Mouse (Mus musculus): ENCODE data around the gene Mtfr1l. TPM values are rescaled to one million over a fixed set of nuclear protein-coding genes. Genes with fewer than 3 reads are reported as not detected.

The Mtfr1l gene
- polyA plus RNA-seq (2015; fragmentation: Nextera tagmentation; extraction: Ambion mirVana) = 56.9 and 60.3 TPM in 2 replicates

GRCm38 (mm10) chr4:134534932-134535786, at the start of gene Mtfr1l:
Mtfr1l (minus strand) TSS chr4:134535387.
- Histone ChIP-seq H3K4me2 (ENCODE audit: low read depth, low read length) (peak within 1 kb of the TSS; percentile 100), H3K9me3 (ENCODE audit: low read length) (no peaks in the 10 kb centered on the region), H3K27ac (ENCODE audit: low read depth) (peak within 1 kb of the TSS; percentile 93), H3K27me3 (ENCODE audit: insufficient read depth, low read length) (no peaks in the 10 kb centered on the region), H3K4me1 (ENCODE audit: insufficient read depth) (peaks cover 28% of the 10 kb centered on the region), H3K36me3 (replicated peaks; ENCODE audit: insufficient read depth, low read length) (peaks cover 20% of the 10 kb centered on the region), H3K9ac (replicated peaks) (peak within 1 kb of the TSS; percentile 92), H3K4me3 (ENCODE audit: low read depth, low read length) (peak within 1 kb of the TSS; percentile 93)
- no peak for TF ChIP-seq CTCF (IDR thresholded peaks at IDR 0.05; ENCODE audit: low read depth)
- TF ChIP-seq EP300 (IDR thresholded peaks at IDR 0.05; ENCODE audit: low read depth) = no peak
- WGBS (ENCODE audit: insufficient replicate concordance) = under 1% methylated on average over 69 of the region's 71 CpGs
- DNase-seq = peak; percentile 99
- peak; percentile 96 for ATAC-seq

- no peak for TF ChIP-seq EP300 (IDR thresholded peaks at IDR 0.05; ENCODE audit: low read depth)
- peak; percentile 75 for TF ChIP-seq CTCF (IDR thresholded peaks at IDR 0.05; ENCODE audit: low read depth)
- 51% methylated on average over 3 of the region's 3 CpGs for whole genome bisulfite sequencing (ENCODE audit: insufficient replicate concordance)
- Histone ChIP-seq H3K4me1 (ENCODE audit: insufficient read depth) (peaks cover 23% of the 10 kb centered on the region), H3K9ac (replicated peaks) (no peak overlapping the region), H3K4me2 (ENCODE audit: low read depth, low read length) (no peak overlapping the region), H3K27ac (ENCODE audit: low read depth) (no peak overlapping the region), H3K36me3 (replicated peaks; ENCODE audit: insufficient read depth, low read length) (no peaks in the 10 kb centered on the region), H3K27me3 (ENCODE audit: insufficient read depth, low read length) (no peaks in the 10 kb centered on the region), H3K9me3 (ENCODE audit: low read length) (no peaks in the 10 kb centered on the region), H3K4me3 (ENCODE audit: low read depth, low read length) (no peak overlapping the region)
- ATAC-seq = no peak
- peak; percentile 68 for DNase-seq
Observed at GRCm38 (mm10) chr4:134583513-134583912, 48.3 kb upstream of the Mtfr1l start.

GRCm38 (mm10) chr4:134581365-134581764, 46.2 kb upstream of the Mtfr1l start:
- DNase-seq (no peak), ATAC-seq (no peak)
- WGBS (ENCODE audit: insufficient replicate concordance) = 63% methylated on average over 8 of the region's 8 CpGs
- Histone ChIP-seq H3K27me3 (ENCODE audit: insufficient read depth, low read length) (no peaks in the 10 kb centered on the region), H3K4me2 (ENCODE audit: low read depth, low read length) (no peak overlapping the region), H3K4me1 (ENCODE audit: insufficient read depth) (peaks cover 10% of the 10 kb centered on the region), H3K36me3 (replicated peaks; ENCODE audit: insufficient read depth, low read length) (no peaks in the 10 kb centered on the region), H3K4me3 (ENCODE audit: low read depth, low read length) (no peak overlapping the region), H3K9me3 (ENCODE audit: low read length) (no peaks in the 10 kb centered on the region), H3K27ac (ENCODE audit: low read depth) (no peak overlapping the region), H3K9ac (replicated peaks) (no peak overlapping the region)
- TF ChIP-seq EP300 (IDR thresholded peaks at IDR 0.05; ENCODE audit: low read depth) (no peak), CTCF (IDR thresholded peaks at IDR 0.05; ENCODE audit: low read depth) (no peak)

GRCm38 (mm10) chr4:134580351-134581148, 45.4 kb upstream of the Mtfr1l start:
- Histone ChIP-seq H3K9me3 (ENCODE audit: low read length) (no peaks in the 10 kb centered on the region), H3K9ac (replicated peaks) (no peak overlapping the region), H3K27me3 (ENCODE audit: insufficient read depth, low read length) (no peaks in the 10 kb centered on the region), H3K4me2 (ENCODE audit: low read depth, low read length) (no peak overlapping the region), H3K4me1 (ENCODE audit: insufficient read depth) (peaks cover 10% of the 10 kb centered on the region), H3K4me3 (ENCODE audit: low read depth, low read length) (no peak overlapping the region), H3K36me3 (replicated peaks; ENCODE audit: insufficient read depth, low read length) (no peaks in the 10 kb centered on the region), H3K27ac (ENCODE audit: low read depth) (no peak overlapping the region)
- no peak for ATAC-seq
- no peak for DNase-seq
- TF ChIP-seq EP300 (IDR thresholded peaks at IDR 0.05; ENCODE audit: low read depth) = no peak
- no peak for TF ChIP-seq CTCF (IDR thresholded peaks at IDR 0.05; ENCODE audit: low read depth)
- WGBS (ENCODE audit: insufficient replicate concordance) = 83% methylated on average over 15 of the region's 15 CpGs

- Histone ChIP-seq H3K4me1 (ENCODE audit: insufficient read depth) (peaks cover 10% of the 10 kb centered on the region), H3K36me3 (replicated peaks; ENCODE audit: insufficient read depth, low read length) (no peaks in the 10 kb centered on the region), H3K9me3 (ENCODE audit: low read length) (no peaks in the 10 kb centered on the region), H3K4me3 (ENCODE audit: low read depth, low read length) (no peak overlapping the region), H3K27me3 (ENCODE audit: insufficient read depth, low read length) (no peaks in the 10 kb centered on the region), H3K4me2 (ENCODE audit: low read depth, low read length) (no peak overlapping the region), H3K27ac (ENCODE audit: low read depth) (no peak overlapping the region), H3K9ac (replicated peaks) (no peak overlapping the region)
- ATAC-seq = no peak
- DNase-seq = no peak
- 44% methylated on average over 5 of the region's 5 CpGs for WGBS (ENCODE audit: insufficient replicate concordance)
- TF ChIP-seq EP300 (IDR thresholded peaks at IDR 0.05; ENCODE audit: low read depth) (no peak), CTCF (IDR thresholded peaks at IDR 0.05; ENCODE audit: low read depth) (no peak)
Observed at GRCm38 (mm10) chr4:134579620-134580019, 44.4 kb upstream of the Mtfr1l start.

- Histone ChIP-seq H3K9ac (replicated peaks) (no peak overlapping the region), H3K4me1 (ENCODE audit: insufficient read depth) (peaks cover 10% of the 10 kb centered on the region), H3K4me3 (ENCODE audit: low read depth, low read length) (no peak overlapping the region), H3K9me3 (ENCODE audit: low read length) (no peaks in the 10 kb centered on the region), H3K36me3 (replicated peaks; ENCODE audit: insufficient read depth, low read length) (no peaks in the 10 kb centered on the region), H3K4me2 (ENCODE audit: low read depth, low read length) (no peak overlapping the region), H3K27ac (ENCODE audit: low read depth) (no peak overlapping the region), H3K27me3 (ENCODE audit: insufficient read depth, low read length) (no peaks in the 10 kb centered on the region)
- ATAC-seq = 0 out of 2 replicates have a peak, but pooled peaks have one; percentile 21
- TF ChIP-seq EP300 (IDR thresholded peaks at IDR 0.05; ENCODE audit: low read depth) (no peak), CTCF (IDR thresholded peaks at IDR 0.05; ENCODE audit: low read depth) (peak; percentile 51)
- 23% methylated on average over 11 of the region's 11 CpGs for WGBS (ENCODE audit: insufficient replicate concordance)
- DNase-seq = no peak
Observed at GRCm38 (mm10) chr4:134579212-134579611, 44.0 kb upstream of the Mtfr1l start.

All from liver, postnatal 0 days (tissue).